Mouse (Mus musculus) layer of hippocampus, postnatal 25 days (tissue): ENCODE results near the gene Elavl3. TPM values are rescaled to one million over a fixed set of nuclear protein-coding genes. Genes with fewer than 3 reads are reported as not detected.
A peak's percentile ranks its signal among the peaks of the same experiment; 100 is the strongest.

Experiments
- DNase-seq, 2 experiments: peaks; one replicate each; pipeline ENCODE4 v3.0.0; 2022; ENCODE audit warnings: mixed read lengths in 2 of 2, low spot score in 1 of 2; ENCODE audit errors: extremely low spot score in 1 of 2
- total RNA-seq, 2 experiments: library from RNA; stranded (reverse); gene quantifications; 2 replicates each; pipeline ENCODE4 v1.2.3; 2021

Gene Elavl3
- total RNA-seq, 2 experiments from 2014 or later = 155 to 158 TPM

DNA sequence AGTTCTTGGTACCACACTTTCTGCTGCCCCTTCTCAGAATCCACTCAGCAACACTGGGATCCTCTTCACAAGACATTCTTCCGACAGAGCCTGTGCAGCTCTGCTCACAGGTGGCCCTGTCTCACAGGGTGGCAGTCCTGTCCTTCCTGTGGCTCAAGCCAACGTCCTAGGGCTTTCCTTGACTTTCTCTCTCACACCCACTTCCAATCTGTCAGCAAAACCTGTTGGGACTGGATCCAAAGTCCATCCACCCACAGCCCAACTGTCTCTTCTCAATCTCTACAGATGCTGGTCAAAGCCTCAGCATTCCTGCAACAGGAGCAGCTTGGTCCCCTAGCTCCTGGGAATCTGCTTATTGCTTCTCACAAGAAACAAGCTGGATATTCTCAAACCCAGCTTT is 9.5 kb upstream of the Elavl3 start:
- DNase-seq = peak in 1 of 2 experiments; percentile 31

DNA sequence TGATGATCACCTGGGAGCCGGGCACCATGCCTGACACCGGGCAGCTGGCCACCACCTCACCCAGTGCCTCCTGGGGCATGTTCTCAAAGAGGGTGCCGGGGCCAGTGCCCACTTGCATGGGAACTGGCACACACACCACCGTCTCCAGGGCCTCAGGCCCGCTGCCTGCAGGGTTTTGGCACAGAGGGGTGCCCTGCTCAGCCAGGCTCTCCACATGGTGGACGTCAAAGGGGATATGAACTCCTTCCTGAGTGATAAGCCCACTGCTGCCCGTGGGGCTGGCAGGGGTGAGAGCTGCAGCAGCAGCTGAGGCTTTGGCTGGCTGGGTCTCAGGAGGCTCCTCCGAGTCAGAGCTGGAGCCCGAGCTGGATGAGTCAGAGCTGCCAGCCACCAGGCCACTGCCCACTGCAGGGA is 6.2 kb upstream of the Elavl3 start:
- DNase-seq = peak in 1 of 2 experiments; percentile 32

DNA sequence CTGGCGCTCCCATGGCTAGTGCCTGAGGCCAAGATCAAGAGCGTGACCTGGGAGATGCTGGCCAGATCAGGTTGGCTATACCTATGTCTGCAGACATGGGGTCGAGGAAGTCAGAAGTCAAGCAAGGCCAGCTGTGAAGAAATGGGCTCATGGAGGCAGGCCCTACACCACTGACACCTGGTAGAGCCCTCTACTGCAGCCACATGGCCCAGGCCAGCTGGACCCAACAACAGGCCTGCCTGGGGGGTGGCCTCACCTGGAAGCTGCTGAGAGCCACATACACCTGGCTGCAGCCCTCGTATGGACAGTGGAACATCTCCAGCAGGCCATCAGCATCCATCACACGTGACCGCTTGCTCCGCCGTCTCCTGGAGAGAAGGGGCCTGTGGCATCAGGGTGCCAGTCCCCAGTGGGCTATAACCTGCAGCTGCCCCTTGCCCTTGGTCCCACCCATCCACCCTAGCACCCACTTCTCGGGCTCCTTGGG is 5.3 kb upstream of the Elavl3 start:
- DNase-seq = no peak

- no peak for DNase-seq
These were observed 4.6 kb upstream of the Elavl3 start for GRCm38 (mm10) chr9:22056303-22056910.

DNA sequence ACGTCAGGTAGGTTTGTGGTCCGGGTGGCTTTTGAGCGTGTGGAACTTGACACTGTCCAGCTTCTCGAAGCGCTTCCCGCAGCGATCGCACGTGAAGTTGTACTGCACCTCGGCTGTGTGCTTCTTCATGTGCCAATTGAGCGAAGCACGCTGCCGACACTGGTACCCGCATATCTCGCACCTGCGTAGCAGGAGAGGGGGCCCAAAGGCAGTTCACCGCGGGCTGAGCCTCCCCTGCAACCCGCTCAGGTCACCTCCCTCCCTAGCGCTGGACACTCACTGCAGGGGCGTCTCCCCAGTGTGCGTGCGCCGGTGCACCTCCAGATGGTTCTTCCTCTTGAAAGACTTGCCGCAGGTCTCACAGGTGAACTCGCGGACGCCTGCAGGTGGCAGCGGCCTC is 3.9 kb upstream of the Elavl3 start:
- DNase-seq = no peak

DNA sequence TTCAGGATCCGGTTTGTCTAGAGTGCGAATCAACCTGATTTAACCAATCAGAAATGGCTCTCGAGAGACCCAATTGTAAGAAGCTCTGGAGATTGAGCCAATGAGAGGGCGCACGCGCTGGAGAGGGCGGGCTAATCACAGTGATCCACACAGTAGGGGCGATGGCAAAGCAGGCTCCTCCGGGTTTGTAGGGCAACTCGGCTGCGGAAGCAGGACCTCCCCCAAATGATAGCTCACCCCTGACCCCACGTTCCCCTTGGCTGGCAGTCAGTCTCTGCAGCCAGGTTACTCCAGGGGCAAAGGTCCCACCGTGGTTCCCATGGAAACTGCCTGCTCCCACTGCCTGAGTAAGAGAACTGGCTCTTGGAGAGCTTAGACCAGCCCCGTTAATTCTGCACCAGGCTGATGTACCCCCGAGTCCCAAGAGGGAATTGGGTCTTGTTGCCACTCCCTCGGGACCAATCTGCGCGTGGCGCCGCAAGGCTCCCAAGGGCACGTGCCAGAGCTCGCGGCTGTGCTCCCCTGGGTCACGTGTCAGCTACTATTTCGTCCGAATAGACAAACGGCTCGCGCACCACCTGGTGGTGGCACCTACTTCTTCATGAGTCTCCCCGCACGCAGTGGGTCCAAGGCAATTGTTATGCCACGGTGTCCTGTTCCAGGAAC is 2.7 kb upstream of the Elavl3 start:
- peak; percentile 66 to 69 for DNase-seq

DNA sequence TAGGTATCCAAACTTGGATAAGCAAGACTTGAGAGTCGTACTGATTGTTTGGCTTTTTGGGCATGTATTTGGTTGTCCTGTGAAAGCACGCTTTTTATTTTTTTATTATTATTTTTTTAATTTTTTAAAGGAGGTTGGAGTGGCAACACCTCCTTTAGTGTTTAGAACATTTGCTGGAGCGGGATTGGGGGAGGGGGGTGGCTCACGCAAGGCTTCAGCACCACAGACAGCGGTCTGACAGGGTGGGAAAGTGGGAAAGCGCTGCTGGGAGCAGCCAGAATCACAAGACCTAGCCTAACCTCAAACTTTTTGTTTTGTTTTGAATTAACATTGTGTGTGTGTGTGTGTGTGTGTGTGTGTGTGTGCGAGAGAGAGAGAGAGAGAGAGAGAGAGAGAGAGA is 1.8 kb upstream of the Elavl3 start:
- DNase-seq = no peak

DNA sequence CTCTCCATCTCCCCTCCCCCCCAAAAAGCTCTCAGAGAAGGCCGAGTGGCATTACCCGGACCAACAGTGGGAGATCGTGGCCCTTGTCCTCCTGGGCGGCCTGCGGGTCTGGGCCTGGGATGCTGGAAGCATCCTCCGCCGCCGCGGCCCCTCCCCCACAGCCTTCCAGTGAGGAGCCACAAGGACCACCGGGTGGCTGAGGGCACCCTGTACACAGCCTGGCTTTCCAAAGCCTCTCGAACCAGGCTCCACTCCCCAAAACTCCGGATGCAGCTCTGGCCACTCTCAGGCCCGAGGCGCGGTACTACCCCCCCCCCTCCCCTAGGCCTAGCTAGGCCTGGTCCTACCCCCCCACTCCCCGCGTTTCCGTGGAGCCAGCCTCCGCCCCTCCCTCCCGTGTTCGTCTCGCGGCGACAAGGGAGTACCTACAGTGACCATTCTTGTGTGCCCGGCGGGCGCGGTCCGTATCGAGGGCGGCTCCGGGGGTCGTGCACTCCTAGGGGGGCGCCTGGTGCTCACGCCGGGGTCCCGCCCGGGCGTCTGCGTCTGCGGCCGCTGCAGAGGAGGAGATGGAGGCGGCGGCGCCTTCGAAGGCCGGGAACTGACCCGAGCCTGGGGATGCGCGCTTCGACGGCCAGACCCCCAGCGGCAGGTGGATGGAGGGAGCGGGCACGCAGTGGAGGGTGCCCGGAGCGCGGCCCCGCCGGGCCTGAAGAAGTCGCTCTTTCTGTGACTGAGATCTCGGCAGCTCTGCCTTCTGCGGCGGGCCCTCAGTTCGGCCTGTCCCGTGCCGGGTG is 464 bp downstream of the Elavl3 start:
- DNase-seq = no peak

- DNase-seq = peak; percentile 44 to 56
These were observed 1.4 kb downstream of the Elavl3 start for GRCm38 (mm10) chr9:22050351-22050889.

DNA sequence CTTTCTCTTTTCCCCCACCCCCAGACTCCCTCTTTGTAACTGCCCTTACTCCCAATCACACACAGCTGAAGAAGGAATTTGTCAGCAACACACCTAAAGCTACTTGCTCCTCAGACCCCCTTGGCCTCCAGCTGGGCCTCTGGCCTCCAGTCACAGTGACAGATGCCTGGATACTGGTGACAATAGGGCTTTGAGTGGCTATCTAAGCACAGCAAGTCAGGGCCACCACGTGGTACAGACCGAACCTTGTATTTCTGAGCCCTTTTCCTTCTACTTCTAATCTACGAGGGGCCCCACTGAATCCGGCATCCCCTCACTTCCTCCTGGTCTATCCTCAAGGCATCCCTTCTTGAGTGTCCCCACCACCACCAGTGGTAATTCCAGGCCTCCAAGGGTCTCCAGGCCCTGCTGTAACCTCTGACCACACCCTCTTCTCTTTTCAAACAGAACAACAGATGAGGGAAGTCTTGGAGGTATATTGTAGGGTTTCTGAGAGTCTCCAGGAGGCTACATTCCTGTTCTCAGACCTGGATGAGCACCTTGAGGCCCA is 2.0 kb downstream of the Elavl3 start:
- DNase-seq = no peak

- no peak for DNase-seq
These were observed 2.5 kb downstream of the Elavl3 start for GRCm38 (mm10) chr9:22049315-22049714.

DNA sequence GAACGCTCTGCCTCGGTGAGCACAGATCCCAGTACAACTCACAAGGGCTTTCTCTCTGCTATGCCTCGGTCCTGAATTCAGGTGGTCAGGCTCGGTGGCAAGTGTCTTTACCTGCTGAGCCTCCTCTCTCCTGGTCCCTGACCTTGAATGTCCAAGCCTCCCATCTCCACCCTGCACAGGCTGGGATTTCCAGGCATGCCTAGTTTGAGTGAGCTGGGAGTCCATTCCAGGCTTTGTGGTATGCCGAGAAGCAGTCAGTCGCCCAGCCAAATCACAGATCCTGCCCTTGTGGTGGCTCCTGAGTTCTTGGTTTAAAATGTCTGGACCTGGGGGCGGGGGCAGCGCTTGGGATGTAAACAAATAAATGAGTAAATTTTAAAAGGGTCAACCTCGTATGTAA is 4.5 kb downstream of the Elavl3 start:
- DNase-seq = no peak

GRCm38 (mm10) chr9:22041832-22042231 is 10.0 kb downstream of the Elavl3 start:
- no peak for DNase-seq

DNA sequence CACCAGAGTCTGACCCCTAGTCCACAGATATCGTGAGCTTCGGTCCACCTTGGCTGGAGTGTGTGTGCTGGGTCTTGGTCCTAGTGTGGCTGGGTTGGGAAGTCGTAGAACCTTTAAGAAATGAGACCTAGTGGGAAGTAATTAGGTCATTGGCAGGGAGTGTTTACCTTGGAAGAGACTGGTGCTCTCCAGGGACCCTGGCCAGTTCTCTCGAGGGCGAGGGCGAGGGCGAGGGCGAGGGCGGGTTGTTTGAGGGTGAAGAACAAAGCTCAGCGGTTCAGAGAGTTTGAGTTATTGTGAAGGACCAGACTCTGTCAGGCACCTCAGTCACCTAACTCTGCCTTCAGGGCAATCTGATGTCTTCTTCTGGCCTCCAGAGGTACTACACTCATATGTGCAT is 14.0 kb downstream of the Elavl3 start:
- no peak for DNase-seq

GRCm38 (mm10) chr9:22035300-22036044 is 16.4 kb downstream of the Elavl3 start:
- DNase-seq = no peak

GRCm38 (mm10) chr9:22030386-22030785 is 21.4 kb downstream of the Elavl3 start:
- no peak for DNase-seq

- DNase-seq = no peak
These were observed 23.4 kb downstream of the Elavl3 start for GRCm38 (mm10) chr9:22028467-22028866.

GRCm38 (mm10) chr9:22024592-22024991 is 27.2 kb downstream of the Elavl3 start:
- no peak for DNase-seq

- no peak for DNase-seq
These were observed 34.5 kb downstream of the Elavl3 start for GRCm38 (mm10) chr9:22017208-22017825.

DNA sequence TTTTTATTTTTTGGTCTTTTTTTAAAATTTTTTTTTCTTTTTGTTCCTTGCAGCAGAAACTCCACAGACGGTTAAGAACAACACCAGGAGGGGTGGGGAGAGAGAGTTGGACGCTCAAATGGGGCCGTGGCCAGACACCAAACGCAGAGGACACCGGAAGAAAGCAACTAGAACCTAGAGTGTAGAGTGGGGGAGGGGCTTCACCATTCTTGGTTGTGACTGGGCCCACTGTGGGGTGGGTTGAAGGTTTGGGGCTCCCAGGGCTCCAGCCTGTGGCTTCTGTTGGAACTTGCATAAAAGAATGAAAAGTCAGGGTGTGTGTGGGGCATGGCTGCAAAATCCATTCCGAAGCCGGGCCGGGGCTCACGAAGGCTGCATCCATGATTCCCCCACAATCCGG is 35.6 kb downstream of the Elavl3 start:
- DNase-seq = no peak
